Mouse (Mus musculus): ENCODE data around the gene Klhdc8a. TPM values are rescaled to one million over a fixed set of nuclear protein-coding genes. Genes with fewer than 3 reads are reported as not detected.

Klhdc8a gene
- polyA plus RNA-seq, 1 experiment from 2014 or later, result 0.06 TPM

DNA sequence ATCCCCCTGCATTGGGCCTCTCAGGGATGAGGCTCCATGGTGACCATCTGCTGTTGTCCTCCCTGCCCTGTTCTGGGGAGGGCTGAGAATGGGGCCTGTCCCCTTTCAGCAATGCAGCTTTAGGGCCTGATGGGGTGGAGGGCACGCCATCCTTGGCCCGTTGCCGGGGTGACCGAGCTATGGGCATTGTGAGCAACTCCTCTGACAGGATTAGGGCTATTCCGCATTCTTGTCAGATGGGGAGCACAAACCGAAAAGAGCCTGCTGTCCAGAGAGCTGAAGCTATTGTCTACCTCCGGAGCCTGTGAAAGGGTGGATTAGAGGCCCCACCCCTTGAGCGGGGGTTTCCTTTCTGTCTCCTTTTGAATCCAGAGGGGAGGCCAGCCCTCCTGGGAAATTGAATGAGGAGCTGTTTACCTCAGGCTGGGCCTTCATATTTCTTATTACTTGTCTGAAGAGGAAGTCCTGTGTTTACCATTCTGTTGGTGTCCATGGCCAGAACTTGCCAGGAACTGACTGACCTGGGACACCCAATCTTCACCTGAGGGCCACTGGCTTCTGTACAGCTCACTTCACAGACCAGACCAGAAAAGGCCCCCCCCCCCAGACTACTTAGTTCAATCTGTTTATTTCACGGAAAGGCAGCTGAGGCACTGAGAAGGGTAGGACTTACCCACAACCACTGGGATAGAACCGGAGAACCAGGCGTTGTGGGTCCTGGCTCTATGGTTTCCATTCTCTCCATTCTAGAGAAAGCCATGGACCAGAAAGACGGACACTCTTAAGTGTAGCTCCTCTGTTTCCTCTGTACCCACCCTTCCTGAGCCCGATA is 24.5 kb downstream of the Klhdc8a start:
- H3K36me3 ChIP-seq, result peaks cover 2% of the 10 kb centered on the region; the same call in 1 of the 2 replicates
- H3K9me3 ChIP-seq (replicated peaks), result no peaks in the 10 kb centered on the region
- peaks cover 16% of the 10 kb centered on the region for H3K4me1 ChIP-seq
- no peak overlapping the region for H3K4me3 ChIP-seq
- WGBS (ENCODE audit: insufficient replicate concordance), result 60% methylated on average over 13 of the region's 13 CpGs
- ATAC-seq, result no peak
- H3K27ac ChIP-seq, result no peak overlapping the region
- peaks cover 18% of the 10 kb centered on the region for H3K27me3 ChIP-seq (replicated peaks)
- H3K4me2 ChIP-seq, result no peak overlapping the region
- H3K9ac ChIP-seq, result no peak overlapping the region

DNA sequence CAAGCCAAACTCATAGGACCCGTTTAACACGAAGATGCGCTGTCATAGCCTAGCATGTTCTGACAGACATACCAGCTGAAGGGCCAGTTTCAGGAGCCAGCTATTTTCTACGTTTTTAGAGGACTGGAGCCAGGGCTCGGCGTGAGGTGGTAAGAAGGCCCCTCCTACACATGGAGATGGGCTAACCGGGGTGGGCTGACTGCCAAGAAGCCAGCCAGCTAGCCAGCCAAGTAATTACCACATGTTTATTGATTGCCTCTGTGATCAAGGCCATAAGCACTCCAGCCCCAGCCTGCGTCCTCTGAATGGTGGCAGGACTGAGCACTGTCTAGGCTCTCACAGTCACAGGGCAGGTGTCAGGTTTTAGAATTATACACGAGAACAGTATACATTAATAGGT is 28.4 kb downstream of the Klhdc8a start:
- H3K9ac ChIP-seq, result no peak overlapping the region
- ATAC-seq, result no peak
- no peak overlapping the region for H3K4me2 ChIP-seq
- no peaks in the 10 kb centered on the region; the same call in 1 of the 2 replicates for H3K27me3 ChIP-seq (replicated peaks)
- H3K4me3 ChIP-seq, result no peak overlapping the region
- no peaks in the 10 kb centered on the region for H3K9me3 ChIP-seq (replicated peaks)
- 65% methylated on average over 9 of the region's 9 CpGs for WGBS (ENCODE audit: insufficient replicate concordance)
- H3K36me3 ChIP-seq, result peaks cover 10% of the 10 kb centered on the region; the same call in 1 of the 2 replicates
- no peak overlapping the region for H3K27ac ChIP-seq
- H3K4me1 ChIP-seq, result peaks cover 15% of the 10 kb centered on the region

DNA sequence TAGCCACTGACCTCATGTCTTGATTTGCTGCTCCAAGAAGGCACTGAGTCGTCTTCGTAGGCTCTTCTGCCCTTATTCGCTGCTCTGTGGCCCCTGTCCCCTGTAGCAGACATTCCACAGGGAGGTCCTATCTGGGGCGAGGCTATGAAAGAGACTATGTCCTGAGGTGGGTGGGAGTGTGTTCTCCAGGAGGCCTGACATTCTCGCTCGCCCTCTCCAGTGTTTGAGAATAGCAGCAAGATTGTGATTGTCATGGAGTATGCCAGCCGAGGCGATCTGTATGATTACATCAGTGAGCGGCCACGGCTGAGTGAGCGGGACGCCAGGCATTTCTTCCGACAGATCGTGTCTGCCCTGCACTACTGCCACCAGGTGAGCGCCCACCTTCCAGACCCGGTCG is 29.1 kb downstream of the Klhdc8a start:
- Histone ChIP-seq H3K27ac (no peak overlapping the region), H3K27me3 (replicated peaks) (no peaks in the 10 kb centered on the region; the same call in 1 of the 2 replicates), H3K9me3 (replicated peaks) (no peaks in the 10 kb centered on the region), H3K4me1 (peaks cover 15% of the 10 kb centered on the region), H3K9ac (no peak overlapping the region), H3K4me2 (no peak overlapping the region), H3K4me3 (no peak overlapping the region), H3K36me3 (peaks cover 10% of the 10 kb centered on the region; the same call in 1 of the 2 replicates)
- no peak for ATAC-seq
- 78% methylated on average over 17 of the region's 17 CpGs for WGBS (ENCODE audit: insufficient replicate concordance)

DNA sequence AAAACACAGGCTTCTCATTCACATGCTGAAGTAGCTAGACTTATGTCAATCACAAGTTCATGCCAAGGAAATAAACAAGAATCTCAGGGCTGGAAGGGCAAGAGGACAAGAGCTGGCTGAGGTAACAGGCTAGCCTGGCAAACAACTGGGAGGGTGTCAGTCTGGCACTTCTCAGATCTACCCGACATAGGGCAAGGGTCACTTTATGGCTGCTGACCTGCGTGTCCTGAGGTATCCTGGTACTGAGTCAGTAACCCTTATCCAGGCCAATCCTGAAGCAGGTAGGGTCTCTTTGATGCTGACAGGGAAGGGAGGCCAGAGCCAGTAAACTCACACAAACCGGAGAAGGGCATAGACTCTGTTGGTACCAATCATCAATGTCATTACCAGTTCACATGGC is 30.1 kb downstream of the Klhdc8a start:
- Histone ChIP-seq H3K27me3 (replicated peaks) (no peaks in the 10 kb centered on the region; the same call in 1 of the 2 replicates), H3K4me2 (no peak overlapping the region), H3K4me1 (peaks cover 16% of the 10 kb centered on the region; the same call in 1 of the 2 replicates), H3K36me3 (peaks cover 10% of the 10 kb centered on the region; the same call in 1 of the 2 replicates), H3K27ac (no peak overlapping the region), H3K4me3 (no peak overlapping the region), H3K9ac (no peak overlapping the region), H3K9me3 (replicated peaks) (no peaks in the 10 kb centered on the region)
- ATAC-seq, result no peak
- WGBS (ENCODE audit: insufficient replicate concordance), result 67% methylated on average over 3 of the region's 3 CpGs

DNA sequence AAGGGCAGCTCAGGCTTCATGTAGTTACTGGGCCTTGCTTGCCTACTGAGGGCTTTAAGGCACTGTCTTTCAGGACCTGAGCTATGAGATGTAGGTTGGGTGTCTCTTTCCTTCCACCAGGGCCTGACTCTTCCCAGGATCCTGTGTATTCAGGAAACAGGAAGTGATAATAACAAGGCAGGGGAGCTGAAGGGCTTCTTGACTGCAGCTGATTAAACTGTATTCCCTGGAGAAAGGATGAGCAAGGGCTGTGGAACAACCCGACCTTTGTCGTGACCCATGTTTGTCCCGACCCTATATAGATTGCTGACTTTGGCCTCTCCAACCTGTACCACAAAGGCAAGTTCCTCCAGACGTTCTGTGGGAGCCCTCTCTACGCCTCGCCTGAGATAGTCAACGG is 31.2 kb downstream of the Klhdc8a start:
- Histone ChIP-seq H3K9ac (no peak overlapping the region), H3K27ac (no peak overlapping the region)
- 62% methylated on average over 7 of the region's 7 CpGs for WGBS (ENCODE audit: insufficient replicate concordance)

DNA sequence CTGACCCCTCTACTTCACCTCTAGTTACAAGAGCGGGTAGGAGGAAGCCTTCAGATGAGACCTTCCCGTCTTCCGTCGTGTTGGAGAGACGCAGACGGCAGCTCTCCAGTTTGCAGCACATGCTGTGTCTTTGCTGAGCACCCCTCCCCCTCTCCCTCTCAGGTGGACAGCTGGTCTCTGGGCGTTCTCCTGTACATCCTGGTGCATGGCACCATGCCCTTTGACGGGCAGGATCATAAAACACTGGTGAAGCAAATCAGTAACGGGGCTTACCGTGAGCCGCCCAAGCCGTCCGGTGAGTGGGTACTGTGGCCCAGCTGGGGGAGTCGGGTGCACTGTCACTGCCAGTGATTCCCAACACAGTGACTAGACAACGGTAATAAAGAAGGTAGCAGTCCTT is 32.0 kb downstream of the Klhdc8a start:
- no peaks in the 10 kb centered on the region; the same call in 1 of the 2 replicates for H3K27me3 ChIP-seq (replicated peaks)
- H3K4me1 ChIP-seq, result peaks cover 35% of the 10 kb centered on the region
- no peak overlapping the region for H3K9ac ChIP-seq
- no peak overlapping the region for H3K4me3 ChIP-seq
- H3K4me2 ChIP-seq, result no peak overlapping the region
- no peaks in the 10 kb centered on the region for H3K9me3 ChIP-seq (replicated peaks)
- no peak overlapping the region for H3K27ac ChIP-seq
- ATAC-seq, result no peak
- H3K36me3 ChIP-seq, result peaks cover 10% of the 10 kb centered on the region; the same call in 1 of the 2 replicates
- 82% methylated on average over 15 of the region's 15 CpGs for WGBS (ENCODE audit: insufficient replicate concordance)

More for the DNA sequence above, 31.2 kb downstream of the Klhdc8a start:
- Histone ChIP-seq H3K27me3 (replicated peaks) (no peaks in the 10 kb centered on the region; the same call in 1 of the 2 replicates), H3K4me2 (no peak overlapping the region), H3K4me1 (peaks cover 27% of the 10 kb centered on the region), H3K9me3 (replicated peaks) (no peaks in the 10 kb centered on the region), H3K4me3 (no peak overlapping the region), H3K36me3 (peaks cover 10% of the 10 kb centered on the region; the same call in 1 of the 2 replicates)
- ATAC-seq, result no peak

- no peak overlapping the region for H3K9ac ChIP-seq
- no peak for ATAC-seq
Observed at GRCm38 (mm10) chr1:132331283-132331682, 32.9 kb downstream of the Klhdc8a start.

GRCm38 (mm10) chr1:132333201-132333600 is 34.8 kb downstream of the Klhdc8a start:
- no peaks in the 10 kb centered on the region; the same call in 1 of the 2 replicates for H3K27me3 ChIP-seq (replicated peaks)
- no peak overlapping the region for H3K27ac ChIP-seq
- no peaks in the 10 kb centered on the region for H3K9me3 ChIP-seq (replicated peaks)
- no peak overlapping the region for H3K9ac ChIP-seq
- H3K4me1 ChIP-seq, result peaks cover 54% of the 10 kb centered on the region
- ATAC-seq, result no peak
- no peak overlapping the region for H3K4me3 ChIP-seq
- peaks cover 8% of the 10 kb centered on the region; the same call in 1 of the 2 replicates for H3K36me3 ChIP-seq
- 64% methylated on average over 2 of the region's 2 CpGs for WGBS (ENCODE audit: insufficient replicate concordance)
- H3K4me2 ChIP-seq, result peak overlapping the region; percentile 3; the same call in 1 of the 2 replicates

More at GRCm38 (mm10) chr1:132331283-132331682, 32.9 kb downstream of the Klhdc8a start:
- no peaks in the 10 kb centered on the region; the same call in 1 of the 2 replicates for H3K27me3 ChIP-seq (replicated peaks)
- no peak overlapping the region for H3K4me3 ChIP-seq
- peaks cover 42% of the 10 kb centered on the region for H3K4me1 ChIP-seq
- no peak overlapping the region for H3K4me2 ChIP-seq
- 72% methylated on average over 17 of the region's 17 CpGs for WGBS (ENCODE audit: insufficient replicate concordance)
- no peaks in the 10 kb centered on the region for H3K9me3 ChIP-seq (replicated peaks)
- no peak overlapping the region for H3K27ac ChIP-seq
- peaks cover 10% of the 10 kb centered on the region; the same call in 1 of the 2 replicates for H3K36me3 ChIP-seq

- Histone ChIP-seq H3K9ac (no peak overlapping the region), H3K27ac (peak overlapping the region; percentile 75)
- WGBS (ENCODE audit: insufficient replicate concordance), result 38% methylated on average over 4 of the region's 4 CpGs
Observed at GRCm38 (mm10) chr1:132333675-132334141, 35.3 kb downstream of the Klhdc8a start.

GRCm38 (mm10) chr1:132334178-132334801 is 35.9 kb downstream of the Klhdc8a start:
- Histone ChIP-seq H3K36me3 (peaks cover 8% of the 10 kb centered on the region; the same call in 1 of the 2 replicates), H3K4me2 (0 out of 2 replicates have a peak overlapping the region, but pooled peaks have one; percentile 3), H3K4me1 (peaks cover 52% of the 10 kb centered on the region), H3K9ac (no peak overlapping the region), H3K9me3 (replicated peaks) (no peaks in the 10 kb centered on the region), H3K27me3 (replicated peaks) (no peaks in the 10 kb centered on the region; the same call in 1 of the 2 replicates), H3K4me3 (no peak overlapping the region), H3K27ac (peak overlapping the region; percentile 75)
- peak; percentile 73 for ATAC-seq
- 23% methylated on average over 6 of the region's 6 CpGs for WGBS (ENCODE audit: insufficient replicate concordance)

More at GRCm38 (mm10) chr1:132333675-132334141, 35.3 kb downstream of the Klhdc8a start:
- no peaks in the 10 kb centered on the region for H3K9me3 ChIP-seq (replicated peaks)
- no peaks in the 10 kb centered on the region; the same call in 1 of the 2 replicates for H3K27me3 ChIP-seq (replicated peaks)
- peaks cover 52% of the 10 kb centered on the region for H3K4me1 ChIP-seq
- peaks cover 8% of the 10 kb centered on the region; the same call in 1 of the 2 replicates for H3K36me3 ChIP-seq
- peak overlapping the region; percentile 3; the same call in 1 of the 2 replicates for H3K4me2 ChIP-seq
- peak; percentile 72 for ATAC-seq
- no peak overlapping the region for H3K4me3 ChIP-seq

GRCm38 (mm10) chr1:132335378-132335965 is 37.0 kb downstream of the Klhdc8a start:
- Histone ChIP-seq H3K27ac (peak overlapping the region; percentile 75; the same call in 1 of the 2 replicates), H3K4me2 (no peak overlapping the region), H3K36me3 (peaks cover 8% of the 10 kb centered on the region; the same call in 1 of the 2 replicates), H3K27me3 (replicated peaks) (no peaks in the 10 kb centered on the region; the same call in 1 of the 2 replicates), H3K9ac (no peak overlapping the region; the same call in 1 of the 2 replicates), H3K9me3 (replicated peaks) (no peaks in the 10 kb centered on the region), H3K4me3 (no peak overlapping the region), H3K4me1 (peaks cover 52% of the 10 kb centered on the region)
- no peak for ATAC-seq
- WGBS (ENCODE audit: insufficient replicate concordance), result 68% methylated on average over 12 of the region's 12 CpGs
